Mouse (Mus musculus): ENCODE results near the gene Arl13a. TPM values are rescaled to one million over a fixed set of nuclear protein-coding genes. Genes with fewer than 3 reads are reported as not detected.

Gene Arl13a
- polyA plus RNA-seq, 2 experiments: not detected

DNA sequence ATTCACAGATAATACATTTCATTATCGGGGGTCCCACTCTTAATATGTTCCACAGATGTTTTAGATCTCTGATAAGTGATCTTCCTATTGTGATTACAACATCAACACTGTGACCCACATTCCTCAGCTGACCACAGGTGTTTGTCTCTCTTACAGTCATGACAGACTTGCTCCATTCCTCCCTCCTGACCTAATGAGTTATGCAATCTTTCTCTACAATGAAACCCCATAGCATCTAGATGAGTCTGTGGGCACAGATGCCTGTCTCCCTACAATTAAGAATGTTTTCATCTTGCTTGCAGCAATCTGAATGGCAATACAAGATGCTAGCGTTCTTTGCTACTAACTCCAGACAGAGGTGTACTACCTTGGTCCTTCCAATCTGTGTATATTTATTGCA lies 26.9 kb upstream of the Arl13a start:
- Histone ChIP-seq H3K9me3 (ENCODE audit: control insufficient read depth, low read length) (no peaks in the 10 kb centered on the region), H3K9ac (replicated peaks) (no peak overlapping the region), H3K4me3 (ENCODE audit: insufficient read depth in 1 of 2, low read depth in 2 of 2, low read length in 2 of 2) (no peak overlapping the region), H3K4me2 (ENCODE audit: low read depth) (no peak overlapping the region), H3K4me1 (replicated peaks; ENCODE audit: control insufficient read depth in 2 of 2, insufficient read depth in 2 of 2, low read length in 1 of 2) (no peaks in the 10 kb centered on the region), H3K27ac (no peak overlapping the region), H3K36me3 (replicated peaks; ENCODE audit: control insufficient read depth, insufficient read depth, low read depth) (no peaks in the 10 kb centered on the region), H3K27me3 (ENCODE audit: control insufficient read depth, insufficient read depth, low read length) (no peaks in the 10 kb centered on the region; the same call in 1 of the 2 replicates)
- ATAC-seq (ENCODE audit: insufficient read depth): no peak
- no peak for DNase-seq (ENCODE audit: low read depth in 3 of 3, low spot score in 3 of 3)
- 65% methylated on average over 2 of the region's 2 CpGs for WGBS (ENCODE audit: insufficient replicate concordance)
- TF ChIP-seq CTCF (IDR thresholded peaks at IDR 0.05; ENCODE audit: low read depth) (no peak), EP300 (IDR thresholded peaks at IDR 0.05; ENCODE audit: low read depth) (no peak)

DNA sequence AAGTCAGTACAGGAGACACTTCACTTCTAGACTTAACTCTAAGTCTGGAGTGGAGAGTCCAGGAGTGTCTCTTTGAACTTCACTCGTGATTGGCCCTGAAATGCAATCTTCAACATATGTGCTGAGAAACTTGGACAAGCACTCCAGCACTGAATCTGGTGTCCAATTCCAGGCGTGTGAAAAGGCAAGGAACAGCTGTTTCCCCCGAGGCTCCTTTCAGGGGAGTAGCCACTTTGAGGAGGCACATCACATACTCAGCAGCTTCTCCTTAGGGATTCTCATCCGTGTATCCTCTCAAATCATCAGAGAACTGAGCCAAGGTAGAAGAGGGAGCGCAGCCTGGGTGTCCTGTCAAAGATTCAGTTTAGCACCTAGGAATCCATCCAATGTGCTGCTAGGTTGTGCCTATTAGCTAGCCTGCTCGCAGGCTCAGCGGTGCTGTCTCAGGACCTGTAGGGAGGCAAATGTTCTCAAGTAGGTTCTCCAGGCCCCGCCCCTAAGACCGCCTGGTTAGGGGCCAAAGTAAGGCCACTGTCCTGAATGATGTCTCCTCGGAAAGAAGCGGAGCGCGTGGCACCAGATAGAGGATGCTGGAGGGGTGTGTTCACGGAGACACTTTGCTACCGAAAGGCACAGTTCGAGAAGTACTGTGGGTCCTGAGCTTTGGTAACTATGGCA lies 25.1 kb upstream of the Arl13a start, which contains the start of gene Xkrx:
Gene Xkrx, minus strand, starts transcription at position 34 of the 678 bp plus-strand sequence.
- no peaks in the 10 kb centered on the region for H3K4me1 ChIP-seq (replicated peaks; ENCODE audit: control insufficient read depth in 2 of 2, insufficient read depth in 2 of 2, low read length in 1 of 2)
- ATAC-seq (ENCODE audit: insufficient read depth) (no peak), DNase-seq (ENCODE audit: low read depth in 3 of 3, low spot score in 3 of 3) (no peak)
- 28% methylated on average over 16 of the region's 16 CpGs for WGBS (ENCODE audit: insufficient replicate concordance)
- H3K36me3 ChIP-seq (replicated peaks; ENCODE audit: control insufficient read depth, insufficient read depth, low read depth): no peaks in the 10 kb centered on the region
- H3K4me3 ChIP-seq (ENCODE audit: insufficient read depth in 1 of 2, low read depth in 2 of 2, low read length in 2 of 2): no peak within 1 kb of the TSS
- H3K27me3 ChIP-seq (ENCODE audit: control insufficient read depth, insufficient read depth, low read length): no peaks in the 10 kb centered on the region; the same call in 1 of the 2 replicates
- H3K9ac ChIP-seq (replicated peaks): no peak within 1 kb of the TSS
- no peak within 1 kb of the TSS for H3K4me2 ChIP-seq (ENCODE audit: low read depth)
- no peaks in the 10 kb centered on the region for H3K9me3 ChIP-seq (ENCODE audit: control insufficient read depth, low read length)
- TF ChIP-seq EP300 (IDR thresholded peaks at IDR 0.05; ENCODE audit: low read depth): no peak
- no peak within 1 kb of the TSS for H3K27ac ChIP-seq

- Histone ChIP-seq H3K9ac (replicated peaks) (no peak overlapping the region), H3K27me3 (ENCODE audit: control insufficient read depth, insufficient read depth, low read length) (no peaks in the 10 kb centered on the region; the same call in 1 of the 2 replicates), H3K4me1 (replicated peaks; ENCODE audit: control insufficient read depth in 2 of 2, insufficient read depth in 2 of 2, low read length in 1 of 2) (no peaks in the 10 kb centered on the region), H3K36me3 (replicated peaks; ENCODE audit: control insufficient read depth, insufficient read depth, low read depth) (no peaks in the 10 kb centered on the region), H3K27ac (no peak overlapping the region), H3K9me3 (ENCODE audit: control insufficient read depth, low read length) (no peaks in the 10 kb centered on the region), H3K4me2 (ENCODE audit: low read depth) (no peak overlapping the region), H3K4me3 (ENCODE audit: insufficient read depth in 1 of 2, low read depth in 2 of 2, low read length in 2 of 2) (no peak overlapping the region)
- ATAC-seq (ENCODE audit: insufficient read depth) (no peak), DNase-seq (ENCODE audit: low read depth in 3 of 3, low spot score in 3 of 3) (no peak)
- 16% methylated on average over 11 of the region's 11 CpGs for WGBS (ENCODE audit: insufficient replicate concordance)
- TF ChIP-seq CTCF (IDR thresholded peaks at IDR 0.05; ENCODE audit: low read depth): no peak
- TF ChIP-seq EP300 (IDR thresholded peaks at IDR 0.05; ENCODE audit: low read depth): no peak
These were observed 24.5 kb upstream of the Arl13a start for GRCm38 (mm10) chrX:134162826-134163225.

DNA sequence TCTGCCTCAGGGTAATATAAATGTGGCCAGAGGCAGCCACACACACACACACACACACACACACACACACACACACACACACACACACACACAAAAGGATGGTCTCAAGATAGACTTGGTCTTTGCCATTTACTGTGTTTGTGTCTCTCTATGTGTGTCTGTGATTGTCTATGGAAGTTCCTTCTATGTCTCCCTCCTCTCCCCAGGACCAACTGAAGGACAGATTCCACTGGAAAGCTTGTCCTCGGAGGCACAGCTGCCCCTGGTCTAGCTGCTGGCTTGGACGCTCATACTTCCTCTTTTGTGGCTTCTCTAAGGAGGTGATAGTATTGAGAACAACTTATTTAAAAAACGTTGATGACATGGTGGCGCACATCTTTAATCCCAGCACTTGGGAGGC lies 23.8 kb upstream of the Arl13a start:
- ATAC-seq (ENCODE audit: insufficient read depth) (no peak), DNase-seq (ENCODE audit: low read depth in 3 of 3, low spot score in 3 of 3) (no peak)
- no peak overlapping the region for H3K9ac ChIP-seq (replicated peaks)
- no peak overlapping the region for H3K27ac ChIP-seq
- no peaks in the 10 kb centered on the region for H3K4me1 ChIP-seq (replicated peaks; ENCODE audit: control insufficient read depth in 2 of 2, insufficient read depth in 2 of 2, low read length in 1 of 2)
- no peak overlapping the region for H3K4me2 ChIP-seq (ENCODE audit: low read depth)
- H3K27me3 ChIP-seq (ENCODE audit: control insufficient read depth, insufficient read depth, low read length): no peaks in the 10 kb centered on the region; the same call in 1 of the 2 replicates
- no peaks in the 10 kb centered on the region for H3K9me3 ChIP-seq (ENCODE audit: control insufficient read depth, low read length)
- 11% methylated on average over 4 of the region's 4 CpGs for WGBS (ENCODE audit: insufficient replicate concordance)
- H3K36me3 ChIP-seq (replicated peaks; ENCODE audit: control insufficient read depth, insufficient read depth, low read depth): no peaks in the 10 kb centered on the region
- TF ChIP-seq CTCF (IDR thresholded peaks at IDR 0.05; ENCODE audit: low read depth): no peak
- TF ChIP-seq EP300 (IDR thresholded peaks at IDR 0.05; ENCODE audit: low read depth): no peak
- no peak overlapping the region for H3K4me3 ChIP-seq (ENCODE audit: insufficient read depth in 1 of 2, low read depth in 2 of 2, low read length in 2 of 2)

GRCm38 (mm10) chrX:134170584-134170983 lies 16.7 kb upstream of the Arl13a start:
- DNase-seq (ENCODE audit: low read depth in 3 of 3, low spot score in 3 of 3): no peak
- H3K9me3 ChIP-seq (ENCODE audit: control insufficient read depth, low read length): no peaks in the 10 kb centered on the region
- no peaks in the 10 kb centered on the region for H3K36me3 ChIP-seq (replicated peaks; ENCODE audit: control insufficient read depth, insufficient read depth, low read depth)
- H3K4me1 ChIP-seq (replicated peaks; ENCODE audit: control insufficient read depth in 2 of 2, insufficient read depth in 2 of 2, low read length in 1 of 2): no peaks in the 10 kb centered on the region
- 64% methylated on average over 1 of the region's 1 CpGs for WGBS (ENCODE audit: insufficient replicate concordance)
- H3K4me2 ChIP-seq (ENCODE audit: low read depth): no peak overlapping the region
- ATAC-seq (ENCODE audit: insufficient read depth): no peak
- no peak overlapping the region for H3K9ac ChIP-seq (replicated peaks)
- H3K4me3 ChIP-seq (ENCODE audit: insufficient read depth in 1 of 2, low read depth in 2 of 2, low read length in 2 of 2): no peak overlapping the region
- no peaks in the 10 kb centered on the region for H3K27me3 ChIP-seq (ENCODE audit: control insufficient read depth, insufficient read depth, low read length)
- no peak overlapping the region for H3K27ac ChIP-seq
- TF ChIP-seq EP300 (IDR thresholded peaks at IDR 0.05; ENCODE audit: low read depth) (no peak), CTCF (IDR thresholded peaks at IDR 0.05; ENCODE audit: low read depth) (no peak)
